Mouse (Mus musculus): Measurements from ENCODE around the gene Slc39a5. TPM values are rescaled to one million over a fixed set of nuclear protein-coding genes. Genes with fewer than 3 reads are reported as not detected.

Gene Slc39a5
- total and polyA plus RNA-seq, 3 experiments: not detected

DNA sequence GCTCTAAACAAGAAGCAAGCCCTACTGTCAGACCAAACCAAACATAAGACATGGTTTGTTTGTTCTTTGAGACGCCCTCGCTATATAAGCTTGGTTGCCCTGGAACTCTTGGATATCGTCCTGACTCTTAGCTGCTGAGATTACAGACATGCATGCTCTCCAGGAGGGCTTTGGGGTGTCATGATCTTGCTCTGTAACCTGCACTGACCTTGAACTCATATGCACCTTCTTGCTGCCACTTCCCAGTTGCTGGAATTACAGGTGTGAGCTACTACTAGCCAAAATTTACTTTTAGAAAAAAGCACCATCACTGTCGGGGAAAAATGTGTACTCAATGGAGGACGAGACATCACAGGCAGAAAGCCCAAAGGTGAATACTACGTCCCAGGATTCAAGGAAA is 31.4 kb downstream of the Slc39a5 start:
- Histone ChIP-seq H3K27me3 (ENCODE audit: control insufficient read depth in 1 of 2, insufficient read depth in 2 of 2, low read length in 2 of 2) (no peaks in the 10 kb centered on the region), H3K4me1 (ENCODE audit: control insufficient read depth in 1 of 2, insufficient read depth in 2 of 2, low read length in 2 of 2) (peaks cover 11 to 18% of the 10 kb centered on the region in 2 experiments), H3K79me2 (ENCODE audit: control insufficient read depth, insufficient read depth, low read length, poor library complexity) (peaks cover 2% of the 10 kb centered on the region; the same call in 1 of the 2 replicates), H3K4me3 (ENCODE audit: control insufficient read depth in 1 of 2, insufficient read depth in 1 of 2, low read depth in 2 of 2, low read length in 2 of 2) (peak overlapping the region; percentile 52 to 63), H3K9ac (ENCODE audit: control insufficient read depth, low read depth, low read length, poor library complexity, severe bottlenecking) (peak overlapping the region; percentile 87), H3K9me3 (replicated peaks; ENCODE audit: insufficient read depth, low read length) (no peaks in the 10 kb centered on the region), H3K36me3 (ENCODE audit: control insufficient read depth in 1 of 2, insufficient read depth in 2 of 2, low read length in 2 of 2) (peaks cover 0 to 13% of the 10 kb centered on the region in 2 experiments; a peak in 3 of 4 replicates), H3K27ac (ENCODE audit: control insufficient read depth, low read depth, low read length) (peak overlapping the region; percentile 83)
- no peak for DNase-seq (ENCODE audit: low read depth, low spot score)
- TF ChIP-seq POLR2A (IDR thresholded peaks at IDR 0.05; ENCODE audit: control insufficient read depth in 1 of 2, insufficient read depth in 1 of 2, low read depth in 1 of 2, low read length in 2 of 2, poor library complexity in 1 of 2) (no peak), ZKSCAN1 (IDR thresholded peaks at IDR 0.05; ENCODE audit: low read depth, low read length) (no peak), NRF1 (IDR thresholded peaks at IDR 0.05; ENCODE audit: insufficient read depth, low read depth, low read length, poor library complexity, severe bottlenecking) (no peak), GABPA (IDR thresholded peaks at IDR 0.05; ENCODE audit: low read depth, low read length) (no peak), JUND (IDR thresholded peaks at IDR 0.05; ENCODE audit: low read depth, low read length) (no peak), POLR2AphosphoS2 (IDR thresholded peaks at IDR 0.05; ENCODE audit: low read length) (no peak), TBP (IDR thresholded peaks at IDR 0.05; ENCODE audit: low read depth, low read length) (no peak), ELF1 (IDR thresholded peaks at IDR 0.05; ENCODE audit: low read depth, low read length) (no peak), USF1 (IDR thresholded peaks at IDR 0.05; ENCODE audit: low read depth, low read length) (no peak), ZMIZ1 (IDR thresholded peaks at IDR 0.05; ENCODE audit: low read depth, low read length) (no peak), POLR2AphosphoS5 (IDR thresholded peaks at IDR 0.05; ENCODE audit: borderline replicate concordance, low read depth, low read length) (no peak), SIN3A (IDR thresholded peaks at IDR 0.05; ENCODE audit: low read length) (no peak), USF2 (IDR thresholded peaks at IDR 0.05; ENCODE audit: borderline replicate concordance in 1 of 2, insufficient read depth in 1 of 2, low read depth in 1 of 2, low read length in 2 of 2) (no peak), MYB (IDR thresholded peaks at IDR 0.05; ENCODE audit: low read depth, low read length) (no peak), MAX (IDR thresholded peaks at IDR 0.05; ENCODE audit: low read length) (no peak), MAZ (IDR thresholded peaks at IDR 0.05; ENCODE audit: low read depth, low read length) (no peak), E2F4 (IDR thresholded peaks at IDR 0.05; ENCODE audit: borderline replicate concordance, low read depth, low read length) (no peak), MXI1 (IDR thresholded peaks at IDR 0.05; ENCODE audit: low read depth, low read length) (no peak), MYC (IDR thresholded peaks at IDR 0.05; ENCODE audit: low read depth, low read length) (no peak)

DNA sequence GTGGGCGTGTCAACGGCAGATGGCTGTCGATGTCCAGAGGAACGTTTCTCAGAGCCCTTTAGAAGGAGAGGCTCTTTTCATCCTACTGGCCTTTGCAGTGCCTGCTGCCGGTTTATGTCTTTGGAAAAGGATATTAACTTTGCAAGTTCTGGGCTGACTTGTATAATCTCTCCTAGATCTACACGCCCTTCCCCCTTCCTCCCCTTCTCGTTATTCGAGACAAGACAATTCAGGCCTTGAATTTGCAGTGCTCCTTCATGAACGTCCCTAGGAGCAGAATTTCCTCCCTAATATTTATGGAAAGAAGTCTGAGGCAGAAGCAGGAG is 31.8 kb downstream of the Slc39a5 start:
- peaks cover 0 to 13% of the 10 kb centered on the region in 2 experiments; a peak in 3 of 4 replicates for H3K36me3 ChIP-seq (ENCODE audit: control insufficient read depth in 1 of 2, insufficient read depth in 2 of 2, low read length in 2 of 2)
- H3K4me1 ChIP-seq (ENCODE audit: control insufficient read depth in 1 of 2, insufficient read depth in 2 of 2, low read length in 2 of 2): peaks cover 11 to 18% of the 10 kb centered on the region in 2 experiments
- H3K27ac ChIP-seq (ENCODE audit: control insufficient read depth, low read depth, low read length): peak overlapping the region; percentile 83
- peak overlapping the region; percentile 52 to 63 for H3K4me3 ChIP-seq (ENCODE audit: control insufficient read depth in 1 of 2, insufficient read depth in 1 of 2, low read depth in 2 of 2, low read length in 2 of 2)
- H3K9ac ChIP-seq (ENCODE audit: control insufficient read depth, low read depth, low read length, poor library complexity, severe bottlenecking): peak overlapping the region; percentile 87
- DNase-seq (ENCODE audit: low read depth, low spot score): no peak
- H3K27me3 ChIP-seq (ENCODE audit: control insufficient read depth in 1 of 2, insufficient read depth in 2 of 2, low read length in 2 of 2): no peaks in the 10 kb centered on the region
- no peaks in the 10 kb centered on the region for H3K9me3 ChIP-seq (replicated peaks; ENCODE audit: insufficient read depth, low read length)
- H3K79me2 ChIP-seq (ENCODE audit: control insufficient read depth, insufficient read depth, low read length, poor library complexity): peaks cover 2% of the 10 kb centered on the region; the same call in 1 of the 2 replicates
- no peak for TF ChIP-seq RAD21 (IDR thresholded peaks at IDR 0.05; ENCODE audit: low read depth, low read length)
- no peak for TF ChIP-seq E2F4 (IDR thresholded peaks at IDR 0.05; ENCODE audit: borderline replicate concordance, low read depth, low read length)
- peak; percentile 14; the same call in 1 of the 2 replicates for TF ChIP-seq KAT2A (conservative IDR thresholded peaks at IDR 0.05; ENCODE audit: low read depth, low read length)
- TF ChIP-seq TAL1 (IDR thresholded peaks at IDR 0.05; ENCODE audit: low read length): no peak
- peak; percentile 75; the same call in 1 of the 2 replicates for TF ChIP-seq TBP (IDR thresholded peaks at IDR 0.05; ENCODE audit: low read depth, low read length)
- TF ChIP-seq MYB (IDR thresholded peaks at IDR 0.05; ENCODE audit: low read depth, low read length): no peak
- TF ChIP-seq SMC3 (IDR thresholded peaks at IDR 0.05; ENCODE audit: low read depth, low read length): 0 out of 2 replicates have a peak, but pooled peaks have one; percentile 3
- TF ChIP-seq ZMIZ1 (IDR thresholded peaks at IDR 0.05; ENCODE audit: low read depth, low read length): no peak; the same call in 1 of the 2 replicates
- TF ChIP-seq BHLHE40 (IDR thresholded peaks at IDR 0.05; ENCODE audit: borderline replicate concordance, low read depth, low read length): no peak
- TF ChIP-seq ETS1 (IDR thresholded peaks at IDR 0.05; ENCODE audit: low read depth, low read length): no peak
- TF ChIP-seq ZC3H11A (IDR thresholded peaks at IDR 0.05; ENCODE audit: low read depth, low read length): no peak
- TF ChIP-seq MXI1 (IDR thresholded peaks at IDR 0.05; ENCODE audit: low read depth, low read length): peak; percentile 19; the same call in 1 of the 2 replicates
- TF ChIP-seq NELFE (IDR thresholded peaks at IDR 0.05; ENCODE audit: low read depth, low read length): peak; percentile 26; the same call in 1 of the 2 replicates
- peak; percentile 37; the same call in 1 of the 2 replicates for TF ChIP-seq ZKSCAN1 (IDR thresholded peaks at IDR 0.05; ENCODE audit: low read depth, low read length)
- TF ChIP-seq MAZ (IDR thresholded peaks at IDR 0.05; ENCODE audit: low read depth, low read length): peak; percentile 3; the same call in 1 of the 2 replicates
- no peak; the same call in 1 of the 2 replicates for TF ChIP-seq TCF12 (IDR thresholded peaks at IDR 0.05; ENCODE audit: low read depth, low read length)
- TF ChIP-seq MYC (IDR thresholded peaks at IDR 0.05; ENCODE audit: low read depth, low read length): peak; percentile 56; the same call in 1 of the 2 replicates
- no peak for TF ChIP-seq GABPA (IDR thresholded peaks at IDR 0.05; ENCODE audit: low read depth, low read length)
- TF ChIP-seq ZNF384 (IDR thresholded peaks at IDR 0.05; ENCODE audit: low read depth, low read length): no peak
- no peak for TF ChIP-seq MEF2A (IDR thresholded peaks at IDR 0.05; ENCODE audit: extremely low read depth, insufficient replicate concordance, low read depth, low read length, poor library complexity, severe bottlenecking)
